Mouse (Mus musculus) liver, embryonic 14.5 days (tissue): ENCODE data around the gene Slfn2. TPM values are rescaled to one million over a fixed set of nuclear protein-coding genes. Genes with fewer than 3 reads are reported as not detected.

Experiments used
- ATAC-seq: fragments of 200-750 bp; cut with Nextera tagmentation; 2 replicates; pipeline ENCODE4 v1.8.0; 2017; ENCODE audit warnings: moderate number of reproducible peaks, mild to moderate bottlenecking, moderate library complexity; ENCODE audit not compliant: insufficient read depth
- DNase-seq, 3 experiments: peaks; one replicate each; pipeline ENCODE4 v3.0.0-alpha.2; 2012 to 2013; ENCODE audit warnings: low read depth in 3 of 3, low spot score in 3 of 3
- H3K27ac ChIP-seq: fragments of 300-500 bp; sonication (generic); 2 replicates; pipeline ENCODE4 v1.5.1; 2014; ENCODE audit warnings: moderate library complexity, mild to moderate bottlenecking, control low read depth, inconsistent platforms
- H3K27me3 ChIP-seq: fragments of 300-500 bp; sonication (generic); 2 replicates; pipeline ENCODE4 v1.6.1; 2014; ENCODE audit warnings: mild to moderate bottlenecking, low read length, moderate library complexity; ENCODE audit not compliant: control insufficient read depth, insufficient read depth
- H3K36me3 ChIP-seq: fragments of 300-500 bp; sonication (generic); replicated peaks from 2 replicates; pipeline ENCODE4 v1.6.1; 2014; ENCODE audit warnings: low read depth; ENCODE audit not compliant: control insufficient read depth, insufficient read depth
- H3K4me1 ChIP-seq, 2 experiments: fragments of 200-500 bp in 1 of 2; fragments of 300-500 bp in 1 of 2; sonication (generic) in 1 of 2; replicated peaks; 2 replicates each; pipeline ENCODE4 v1.6.1; 2012 to 2014; ENCODE audit warnings: antibody characterized with exemption in 1 of 2, inconsistent platforms in 1 of 2, low read length in 1 of 2; ENCODE audit not compliant: control insufficient read depth in 2 of 2, insufficient read depth in 2 of 2
- H3K4me2 ChIP-seq: fragments of 300-500 bp; sonication (generic); 2 replicates; pipeline ENCODE4 v1.6.1; 2014; ENCODE audit warnings: low read depth, mild to moderate bottlenecking, control low read depth, moderate library complexity
- H3K4me3 ChIP-seq, 2 experiments: fragments of 200-500 bp in 1 of 2; fragments of 300-500 bp in 1 of 2; sonication (generic) in 1 of 2; 2 replicates each; pipeline ENCODE4 v1.5.1; 2012 to 2014; ENCODE audit warnings: low read depth in 2 of 2, low read length in 2 of 2, mild to moderate bottlenecking in 2 of 2, control low read depth in 1 of 2, inconsistent platforms in 1 of 2, moderate library complexity in 1 of 2; ENCODE audit not compliant: insufficient read depth in 1 of 2
- H3K9ac ChIP-seq: fragments of 300-500 bp; sonication (generic); replicated peaks from 2 replicates; pipeline ENCODE4 v1.6.1; 2014; ENCODE audit warnings: mild to moderate bottlenecking, control low read depth, moderate library complexity
- H3K9me3 ChIP-seq: fragments of 300-500 bp; sonication (generic); 2 replicates; pipeline ENCODE4 v1.6.1; 2016; ENCODE audit warnings: low read length, mixed read lengths; ENCODE audit not compliant: control insufficient read depth
- CTCF ChIP-seq: IDR thresholded peaks from 2 replicates; pipeline ENCODE4 v1.5.1; 2016; ENCODE audit warnings: antibody characterized with exemption, low read depth, control low read depth
- EP300 ChIP-seq: IDR thresholded peaks from 2 replicates; pipeline ENCODE4 v1.6.1; 2016; ENCODE audit warnings: antibody characterized with exemption, low read depth
- WGBS: fragments of 180-500 bp; shearing (Covaris S2); extraction: QIAGEN DNeasy Blood & Tissue Kit; methylation state at CpG from one replicate; pipeline ENCODE4 v1.1.7; 2014; ENCODE audit not compliant: insufficient replicate concordance; 5-methylcytosine and 5-hydroxymethylcytosine counted together
- polyA plus RNA-seq, 2 experiments: library from polyadenylated mRNA; depleted of rRNA in 1 of 2; stranded (reverse) in 1 of 2; unstranded in 1 of 2; fragments of >200 nt; fragmentation: Nextera tagmentation in 1 of 2; extraction: Ambion mirVana in 1 of 2; gene quantifications; 2 replicates each; pipeline versions ENCODE4 v1.2.1 to v1.2.3; 2012 to 2014

Slfn2 gene
- polyA plus RNA-seq, 2 experiments, result 3.6 to 8.8 TPM

- H3K4me2 ChIP-seq, result no peak overlapping the region
- H3K27me3 ChIP-seq, result no peaks in the 10 kb centered on the region
- no peaks in the 10 kb centered on the region for H3K4me1 ChIP-seq
- no peak overlapping the region for H3K9ac ChIP-seq
- no peak overlapping the region for H3K27ac ChIP-seq
- no peak overlapping the region for H3K4me3 ChIP-seq
- under 1% methylated on average over 5 of the region's 5 CpGs for WGBS
- TF ChIP-seq EP300 (no peak), CTCF (peak; percentile 78)
- no peaks in the 10 kb centered on the region for H3K36me3 ChIP-seq
- no peaks in the 10 kb centered on the region for H3K9me3 ChIP-seq
- ATAC-seq, result no peak
- DNase-seq, result no peak
These were observed 7.0 kb upstream of the Slfn2 start for GRCm38 (mm10) chr11:83057863-83058262.

- DNase-seq (no peak), ATAC-seq (no peak)
- Histone ChIP-seq H3K4me2 (no peak overlapping the region), H3K9me3 (no peaks in the 10 kb centered on the region), H3K4me1 (no peaks in the 10 kb centered on the region), H3K9ac (no peak overlapping the region), H3K4me3 (no peak overlapping the region), H3K27me3 (no peaks in the 10 kb centered on the region), H3K36me3 (no peaks in the 10 kb centered on the region), H3K27ac (no peak overlapping the region)
- WGBS, result 68% methylated on average over 5 of the region's 5 CpGs
- TF ChIP-seq CTCF (no peak), EP300 (no peak)
These were observed 4.4 kb upstream of the Slfn2 start for GRCm38 (mm10) chr11:83060412-83061020.

- DNase-seq, result no peak
- WGBS, result 61% methylated on average over 7 of the region's 7 CpGs
These were observed 3.1 kb upstream of the Slfn2 start for GRCm38 (mm10) chr11:83061806-83062205.

GRCm38 (mm10) chr11:83063126-83063525, 1.8 kb upstream of the Slfn2 start:
- DNase-seq (no peak), ATAC-seq (no peak)
- TF ChIP-seq CTCF (no peak), EP300 (no peak)
- Histone ChIP-seq H3K4me3 (no peak overlapping the region), H3K4me2 (no peak overlapping the region), H3K9ac (no peak overlapping the region), H3K36me3 (no peaks in the 10 kb centered on the region), H3K27ac (no peak overlapping the region), H3K9me3 (no peaks in the 10 kb centered on the region), H3K27me3 (no peaks in the 10 kb centered on the region), H3K4me1 (no peaks in the 10 kb centered on the region)
- WGBS, result 28% methylated on average over 4 of the region's 4 CpGs

More at GRCm38 (mm10) chr11:83061806-83062205, 3.1 kb upstream of the Slfn2 start:
- H3K4me3 ChIP-seq, result no peak overlapping the region
- no peaks in the 10 kb centered on the region for H3K9me3 ChIP-seq
- ATAC-seq, result no peak
- H3K27ac ChIP-seq, result no peak overlapping the region
- no peaks in the 10 kb centered on the region for H3K27me3 ChIP-seq
- no peak overlapping the region for H3K9ac ChIP-seq
- H3K4me2 ChIP-seq, result no peak overlapping the region
- H3K4me1 ChIP-seq, result no peaks in the 10 kb centered on the region
- no peaks in the 10 kb centered on the region for H3K36me3 ChIP-seq
- no peak for TF ChIP-seq EP300
- TF ChIP-seq CTCF, result no peak

- 25% methylated on average over 3 of the region's 3 CpGs for WGBS
- H3K4me1 ChIP-seq, result no peaks in the 10 kb centered on the region
- no peak overlapping the region for H3K4me2 ChIP-seq
- no peak overlapping the region for H3K27ac ChIP-seq
- no peak for ATAC-seq
- H3K36me3 ChIP-seq, result no peaks in the 10 kb centered on the region
- DNase-seq, result no peak
- H3K4me3 ChIP-seq, result no peak overlapping the region
- no peaks in the 10 kb centered on the region for H3K9me3 ChIP-seq
- TF ChIP-seq CTCF (no peak), EP300 (no peak)
- no peak overlapping the region for H3K9ac ChIP-seq
- no peaks in the 10 kb centered on the region for H3K27me3 ChIP-seq
These were observed 967 bp upstream of the Slfn2 start for GRCm38 (mm10) chr11:83063941-83064349.
